Mouse (Mus musculus) forebrain, embryonic 11.5 days (tissue): ENCODE measurements around the gene Tmem132d. TPM values are rescaled to one million over a fixed set of nuclear protein-coding genes. Genes with fewer than 3 reads are reported as not detected.

Experiments used
- ATAC-seq: fragments of 200-750 bp; cut with Nextera tagmentation; replicated peaks from 2 replicates; pipeline ENCODE4 v1.8.0; 2017; ENCODE audit warnings: moderate TSS enrichment; ENCODE audit not compliant: low FRiP score
- DNase-seq: peaks from one replicate; pipeline ENCODE4 v3.0.0-alpha.2; 2017; ENCODE audit warnings: low spot score
- H3K27ac ChIP-seq: fragments of 300-500 bp; sonication (generic); 2 replicates; pipeline ENCODE4 v1.5.1; 2014; ENCODE audit warnings: low read depth, low read length
- H3K27me3 ChIP-seq: fragments of 300-500 bp; sonication (generic); 2 replicates; pipeline ENCODE4 v1.6.1; 2014; ENCODE audit warnings: mild to moderate bottlenecking, low read length, mixed read lengths; ENCODE audit not compliant: control insufficient read depth, insufficient read depth
- H3K36me3 ChIP-seq: fragments of 300-500 bp; sonication (generic); 2 replicates; pipeline ENCODE4 v1.6.1; 2014; ENCODE audit warnings: mild to moderate bottlenecking, low read length, moderate library complexity, mixed read lengths; ENCODE audit not compliant: control insufficient read depth, insufficient read depth
- H3K4me1 ChIP-seq: fragments of 300-500 bp; sonication (generic); replicated peaks from 2 replicates; pipeline ENCODE4 v1.6.1; 2014; ENCODE audit warnings: low read length, mixed read lengths; ENCODE audit not compliant: control insufficient read depth, insufficient read depth
- H3K4me2 ChIP-seq: fragments of 300-500 bp; sonication (generic); 2 replicates; pipeline ENCODE4 v1.6.1; 2014; ENCODE audit warnings: low read depth, mild to moderate bottlenecking, low read length, moderate library complexity, mixed read lengths; ENCODE audit not compliant: severe bottlenecking
- H3K4me3 ChIP-seq: fragments of 300-500 bp; sonication (generic); 2 replicates; pipeline ENCODE4 v1.5.1; 2014; ENCODE audit warnings: low read depth, low read length
- H3K9ac ChIP-seq: fragments of 300-500 bp; sonication (generic); 2 replicates; pipeline ENCODE4 v1.6.1; 2014; ENCODE audit warnings: low read length
- H3K9me3 ChIP-seq: fragments of 300-500 bp; sonication (generic); 2 replicates; pipeline ENCODE4 v1.6.1; 2016; ENCODE audit warnings: low read length, mixed read lengths; ENCODE audit not compliant: control insufficient read depth
- WGBS: fragments of 180-500 bp; shearing (Covaris S2); extraction: QIAGEN DNeasy Blood & Tissue Kit; methylation state at CpG from one replicate; pipeline ENCODE4 v1.1.7; 2014; 5-methylcytosine and 5-hydroxymethylcytosine counted together
- polyA plus RNA-seq: library from polyadenylated mRNA; unstranded; fragments of >200 nt; fragmentation: Nextera tagmentation; extraction: Ambion mirVana; gene quantifications from 2 replicates; pipeline ENCODE4 v1.2.1, GENCODE M21; 2014

Gene Tmem132d
- polyA plus RNA-seq, 1 experiment from 2014 or later, result 0.56 TPM

- DNase-seq, result no peak
- H3K9ac ChIP-seq, result no peak overlapping the region
- H3K9me3 ChIP-seq, result no peaks in the 10 kb centered on the region
- H3K36me3 ChIP-seq, result no peaks in the 10 kb centered on the region
- no peak overlapping the region for H3K27ac ChIP-seq
- H3K27me3 ChIP-seq, result no peaks in the 10 kb centered on the region
- WGBS, result 83% methylated on average over 3 of the region's 3 CpGs
- H3K4me2 ChIP-seq, result no peak overlapping the region
- H3K4me1 ChIP-seq, result no peaks in the 10 kb centered on the region
- no peak overlapping the region for H3K4me3 ChIP-seq
- ATAC-seq, result no peak
Measured at GRCm38 (mm10) chr5:128392372-128392771, 40.5 kb downstream of the Tmem132d start.

GRCm38 (mm10) chr5:128389665-128390064 lies 43.2 kb downstream of the Tmem132d start:
- ATAC-seq (no peak), DNase-seq (no peak)
- no peak overlapping the region for H3K9ac ChIP-seq
- WGBS, result 54% methylated on average over 4 of the region's 4 CpGs
- H3K36me3 ChIP-seq, result no peaks in the 10 kb centered on the region
- H3K4me2 ChIP-seq, result no peak overlapping the region
- H3K4me1 ChIP-seq, result no peaks in the 10 kb centered on the region
- no peaks in the 10 kb centered on the region for H3K9me3 ChIP-seq
- no peak overlapping the region for H3K4me3 ChIP-seq
- H3K27me3 ChIP-seq, result no peaks in the 10 kb centered on the region
- no peak overlapping the region for H3K27ac ChIP-seq

GRCm38 (mm10) chr5:128388358-128389141 lies 44.3 kb downstream of the Tmem132d start:
- ATAC-seq, result no peak
- no peak overlapping the region for H3K9ac ChIP-seq
- no peak overlapping the region for H3K4me3 ChIP-seq
- no peak overlapping the region for H3K4me2 ChIP-seq
- WGBS, result 75% methylated on average over 7 of the region's 7 CpGs
- H3K9me3 ChIP-seq, result no peaks in the 10 kb centered on the region
- H3K36me3 ChIP-seq, result no peaks in the 10 kb centered on the region
- no peak for DNase-seq
- no peaks in the 10 kb centered on the region for H3K27me3 ChIP-seq
- no peaks in the 10 kb centered on the region for H3K4me1 ChIP-seq
- no peak overlapping the region for H3K27ac ChIP-seq

GRCm38 (mm10) chr5:128369814-128370213 lies 63.1 kb downstream of the Tmem132d start:
- Histone ChIP-seq H3K4me3 (no peak overlapping the region), H3K4me1 (no peaks in the 10 kb centered on the region), H3K4me2 (no peak overlapping the region), H3K36me3 (no peaks in the 10 kb centered on the region), H3K27ac (no peak overlapping the region), H3K9me3 (no peaks in the 10 kb centered on the region), H3K9ac (no peak overlapping the region), H3K27me3 (no peaks in the 10 kb centered on the region)
- WGBS, result 89% methylated on average over 3 of the region's 3 CpGs
- ATAC-seq, result no peak
- no peak for DNase-seq

- Histone ChIP-seq H3K36me3 (no peaks in the 10 kb centered on the region), H3K4me2 (no peak overlapping the region), H3K27me3 (no peaks in the 10 kb centered on the region)
Measured at GRCm38 (mm10) chr5:128369111-128369510, 63.8 kb downstream of the Tmem132d start.

GRCm38 (mm10) chr5:128365261-128365985 lies 67.5 kb downstream of the Tmem132d start:
- ATAC-seq (no peak), DNase-seq (no peak)
- no peaks in the 10 kb centered on the region for H3K27me3 ChIP-seq
- H3K4me3 ChIP-seq, result no peak overlapping the region
- no peaks in the 10 kb centered on the region for H3K4me1 ChIP-seq
- no peak overlapping the region for H3K4me2 ChIP-seq
- WGBS, result 87% methylated on average over 3 of the region's 3 CpGs
- no peak overlapping the region for H3K9ac ChIP-seq
- H3K9me3 ChIP-seq, result no peaks in the 10 kb centered on the region
- H3K36me3 ChIP-seq, result no peaks in the 10 kb centered on the region
- no peak overlapping the region for H3K27ac ChIP-seq

More at GRCm38 (mm10) chr5:128369111-128369510, 63.8 kb downstream of the Tmem132d start:
- H3K27ac ChIP-seq, result no peak overlapping the region
- ATAC-seq (no peak), DNase-seq (no peak)
- 88% methylated on average over 7 of the region's 7 CpGs for WGBS
- H3K4me1 ChIP-seq, result no peaks in the 10 kb centered on the region
- H3K9ac ChIP-seq, result no peak overlapping the region
- H3K4me3 ChIP-seq, result no peak overlapping the region
- H3K9me3 ChIP-seq, result no peaks in the 10 kb centered on the region

GRCm38 (mm10) chr5:128360946-128361675 lies 71.8 kb downstream of the Tmem132d start:
- H3K9me3 ChIP-seq, result no peaks in the 10 kb centered on the region

GRCm38 (mm10) chr5:128348835-128349234 lies 84.0 kb downstream of the Tmem132d start:
- ATAC-seq (no peak), DNase-seq (no peak)
- WGBS, result 44% methylated on average over 2 of the region's 2 CpGs
- Histone ChIP-seq H3K4me1 (no peaks in the 10 kb centered on the region), H3K27me3 (no peaks in the 10 kb centered on the region), H3K9me3 (no peaks in the 10 kb centered on the region), H3K4me2 (no peak overlapping the region), H3K9ac (no peak overlapping the region), H3K4me3 (no peak overlapping the region), H3K27ac (no peak overlapping the region), H3K36me3 (no peaks in the 10 kb centered on the region)

More at GRCm38 (mm10) chr5:128360946-128361675, 71.8 kb downstream of the Tmem132d start:
- H3K4me1 ChIP-seq, result no peaks in the 10 kb centered on the region
- no peak overlapping the region for H3K27ac ChIP-seq
- H3K4me3 ChIP-seq, result no peak overlapping the region
- no peaks in the 10 kb centered on the region for H3K36me3 ChIP-seq
- H3K27me3 ChIP-seq, result no peaks in the 10 kb centered on the region
- DNase-seq (no peak), ATAC-seq (no peak)
- H3K9ac ChIP-seq, result no peak overlapping the region
- H3K4me2 ChIP-seq, result no peak overlapping the region
- WGBS, result 62% methylated on average over 23 of the region's 23 CpGs
